Mouse (Mus musculus) bone marrow, adult 2 months (tissue): ENCODE measurements around the gene Krt12.

Source experiments
- CTCF ChIP-seq: fragments of 200-500 bp; IDR thresholded peaks from 2 replicates; pipeline ENCODE4 v1.5.1; 2011; ENCODE audit warnings: low read length, control low read depth; ENCODE audit not compliant: control insufficient read depth, insufficient read depth
- POLR2A ChIP-seq: fragments of 200-500 bp; IDR thresholded peaks from 2 replicates; pipeline ENCODE4 v1.6.1; 2011; ENCODE audit warnings: low read depth, mild to moderate bottlenecking, control low read depth, low read length, borderline replicate concordance; ENCODE audit not compliant: control insufficient read depth

DNA sequence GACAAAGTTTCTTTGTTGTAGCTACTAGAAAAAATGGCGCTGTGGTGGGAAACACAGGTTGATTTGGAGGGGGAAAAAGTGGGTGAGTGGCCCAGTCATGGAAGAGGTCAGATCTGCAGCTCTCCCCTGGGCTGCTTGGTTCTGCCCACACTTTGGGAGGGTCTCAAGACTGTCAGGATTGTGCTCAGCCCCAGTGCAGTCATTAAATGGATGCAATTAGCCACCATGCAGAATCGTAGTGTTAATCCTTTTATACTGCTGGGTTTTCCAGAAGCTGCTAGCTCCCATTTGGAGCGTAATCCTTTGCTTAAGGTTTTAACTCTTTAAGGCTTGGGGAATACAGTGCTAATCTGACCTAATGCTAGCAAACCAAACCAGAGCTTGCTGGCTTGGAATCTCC lies 26.0 kb downstream of the Krt12 start:
- TF ChIP-seq CTCF (no peak), POLR2A (no peak)
